Mouse (Mus musculus): ENCODE measurements around the gene Tbc1d20. TPM values are rescaled to one million over a fixed set of nuclear protein-coding genes. Genes with fewer than 3 reads are reported as not detected.
A peak's percentile ranks its signal among the peaks of the same experiment; 100 is the strongest.
"Not testable (repeated sequence)": the region's sequence is repeated elsewhere in the genome, so short reads cannot be mapped to it uniquely, and the experiment has no call there.

Gene Tbc1d20
- total and polyA plus RNA-seq, 2 experiments from 2014 or later: 27.2 to 51.8 TPM

GRCm38 (mm10) chr2:152357254-152357653 is 63.6 kb downstream of the Tbc1d20 start:
- H3K9ac ChIP-seq: no peak overlapping the region
- DNase-seq (no peak), ATAC-seq (no peak)
- H3K4me1 ChIP-seq (ENCODE audit: insufficient read depth): no peaks in the 10 kb centered on the region
- no peak overlapping the region for H3K27ac ChIP-seq (ENCODE audit: low read depth, low read length)
- 93% methylated on average over 3 of the region's 3 CpGs for WGBS
- TF ChIP-seq CTCF (IDR thresholded peaks at IDR 0.05; ENCODE audit: low read depth): no peak
- no peaks in the 10 kb centered on the region for H3K9me3 ChIP-seq (ENCODE audit: low read length)
- no peaks in the 10 kb centered on the region for H3K27me3 ChIP-seq (ENCODE audit: insufficient read depth, low read length)
- no peaks in the 10 kb centered on the region for H3K36me3 ChIP-seq (ENCODE audit: insufficient read depth)
- H3K4me3 ChIP-seq (ENCODE audit: low read depth, low read length): no peak overlapping the region
- H3K4me2 ChIP-seq (ENCODE audit: low read depth): no peak overlapping the region

GRCm38 (mm10) chr2:152358977-152359376 is 65.3 kb downstream of the Tbc1d20 start:
- not testable (repeated sequence) for H3K9ac ChIP-seq; H3K27me3 ChIP-seq (ENCODE audit: insufficient read depth, low read length); H3K9me3 ChIP-seq (ENCODE audit: low read length); H3K4me1 ChIP-seq (ENCODE audit: insufficient read depth); DNase-seq; H3K27ac ChIP-seq (ENCODE audit: low read depth, low read length); ATAC-seq; H3K4me2 ChIP-seq (ENCODE audit: low read depth); H3K36me3 ChIP-seq (ENCODE audit: insufficient read depth); H3K4me3 ChIP-seq (ENCODE audit: low read depth, low read length)
- peak; percentile 16; the same call in 1 of the 2 replicates for TF ChIP-seq CTCF (IDR thresholded peaks at IDR 0.05; ENCODE audit: low read depth)
- 79% methylated on average over 5 of the region's 5 CpGs for WGBS

- TF ChIP-seq CTCF (IDR thresholded peaks at IDR 0.05; ENCODE audit: low read depth): no peak
- WGBS: 91% methylated on average over 5 of the region's 5 CpGs
Observed at GRCm38 (mm10) chr2:152359616-152360015, 66.0 kb downstream of the Tbc1d20 start.

GRCm38 (mm10) chr2:152360271-152360775 is 66.7 kb downstream of the Tbc1d20 start:
- Histone ChIP-seq H3K9ac (no peak overlapping the region), H3K27ac (ENCODE audit: low read depth, low read length) (no peak overlapping the region), H3K4me3 (ENCODE audit: low read depth, low read length) (no peak overlapping the region), H3K36me3 (ENCODE audit: insufficient read depth) (no peaks in the 10 kb centered on the region), H3K9me3 (ENCODE audit: low read length) (no peaks in the 10 kb centered on the region), H3K4me2 (ENCODE audit: low read depth) (no peak overlapping the region), H3K27me3 (ENCODE audit: insufficient read depth, low read length) (no peaks in the 10 kb centered on the region), H3K4me1 (ENCODE audit: insufficient read depth) (0 out of 2 replicates have a peak, but pooled peaks cover 3% of the 10 kb centered on the region)
- no peak for TF ChIP-seq CTCF (IDR thresholded peaks at IDR 0.05; ENCODE audit: low read depth)
- WGBS: 63% methylated on average over 7 of the region's 7 CpGs
- no peak for DNase-seq
- no peak for ATAC-seq

More at GRCm38 (mm10) chr2:152359616-152360015, 66.0 kb downstream of the Tbc1d20 start:
- Histone ChIP-seq H3K9me3 (ENCODE audit: low read length) (no peaks in the 10 kb centered on the region), H3K27ac (ENCODE audit: low read depth, low read length) (no peak overlapping the region), H3K4me2 (ENCODE audit: low read depth) (no peak overlapping the region), H3K4me3 (ENCODE audit: low read depth, low read length) (no peak overlapping the region), H3K4me1 (ENCODE audit: insufficient read depth) (0 out of 2 replicates have a peak, but pooled peaks cover 3% of the 10 kb centered on the region), H3K27me3 (ENCODE audit: insufficient read depth, low read length) (no peaks in the 10 kb centered on the region), H3K9ac (no peak overlapping the region), H3K36me3 (ENCODE audit: insufficient read depth) (no peaks in the 10 kb centered on the region)
- ATAC-seq (no peak), DNase-seq (no peak)

- Histone ChIP-seq H3K9ac (no peak overlapping the region), H3K27me3 (ENCODE audit: insufficient read depth, low read length) (no peaks in the 10 kb centered on the region), H3K36me3 (ENCODE audit: insufficient read depth) (no peaks in the 10 kb centered on the region), H3K4me1 (ENCODE audit: insufficient read depth) (0 out of 2 replicates have a peak, but pooled peaks cover 3% of the 10 kb centered on the region), H3K4me3 (ENCODE audit: low read depth, low read length) (no peak overlapping the region), H3K27ac (ENCODE audit: low read depth, low read length) (no peak overlapping the region), H3K9me3 (ENCODE audit: low read length) (no peaks in the 10 kb centered on the region), H3K4me2 (ENCODE audit: low read depth) (no peak overlapping the region)
- 88% methylated on average over 8 of the region's 8 CpGs for WGBS
- no peak for TF ChIP-seq CTCF (IDR thresholded peaks at IDR 0.05; ENCODE audit: low read depth)
- ATAC-seq: no peak
- DNase-seq: no peak
Observed at GRCm38 (mm10) chr2:152361193-152361592, 67.6 kb downstream of the Tbc1d20 start.

Other genes starting within 250 kb of the Tbc1d20 start
- 7.4 and 8.5 TPM in 2 replicates for gene Scrt2, start 212.3 kb upstream of the Tbc1d20 start, total RNA-seq (2014; rRNA removed)
- gene Scrt2, start 212.3 kb upstream of the Tbc1d20 start, polyA plus RNA-seq (2015; fragmentation: Nextera tagmentation; extraction: Ambion mirVana): 3.7 and 4.3 TPM in 2 replicates
- gene Srxn1, start 188.3 kb upstream of the Tbc1d20 start, total RNA-seq (2014; rRNA removed): 18.4 and 27.3 TPM in 2 replicates
- gene Srxn1, start 188.3 kb upstream of the Tbc1d20 start, polyA plus RNA-seq (2015; fragmentation: Nextera tagmentation; extraction: Ambion mirVana): 11.9 and 16.4 TPM in 2 replicates
- gene Tcf15, start 150.3 kb upstream of the Tbc1d20 start, total RNA-seq (2014; rRNA removed): 1.6 TPM in 1 of 2 replicates, not detected in the other
- gene Tcf15, start 150.3 kb upstream of the Tbc1d20 start, polyA plus RNA-seq (2015; fragmentation: Nextera tagmentation; extraction: Ambion mirVana): 0.69 and 1.1 TPM in 2 replicates
- 193 and 219 TPM in 2 replicates for gene Csnk2a1, start 67.0 kb upstream of the Tbc1d20 start, total RNA-seq (2014; rRNA removed)
- 98.1 and 112 TPM in 2 replicates for gene Csnk2a1, start 67.0 kb upstream of the Tbc1d20 start, polyA plus RNA-seq (2015; fragmentation: Nextera tagmentation; extraction: Ambion mirVana)
- 105 and 108 TPM in 2 replicates for gene Rbck1, start 38.8 kb downstream of the Tbc1d20 start, total RNA-seq (2014; rRNA removed)
- 88.9 and 90.7 TPM in 2 replicates for gene Rbck1, start 38.8 kb downstream of the Tbc1d20 start, polyA plus RNA-seq (2015; fragmentation: Nextera tagmentation; extraction: Ambion mirVana)
- gene Trib3, start 50.2 kb downstream of the Tbc1d20 start, total RNA-seq (2014; rRNA removed): 2.0 and 2.2 TPM in 2 replicates
- gene Trib3, start 50.2 kb downstream of the Tbc1d20 start, polyA plus RNA-seq (2015; fragmentation: Nextera tagmentation; extraction: Ambion mirVana): 1.3 and 1.4 TPM in 2 replicates
- 30.9 and 43.7 TPM in 2 replicates for gene Nrsn2, start 82.8 kb downstream of the Tbc1d20 start, total RNA-seq (2014; rRNA removed)
- gene Nrsn2, start 82.8 kb downstream of the Tbc1d20 start, polyA plus RNA-seq (2015; fragmentation: Nextera tagmentation; extraction: Ambion mirVana): 32.0 and 52.1 TPM in 2 replicates
- gene Sox12, start 104.2 kb downstream of the Tbc1d20 start, total RNA-seq (2014; rRNA removed): 47.1 and 47.8 TPM in 2 replicates
- 10.0 and 11.9 TPM in 2 replicates for gene Sox12, start 104.2 kb downstream of the Tbc1d20 start, polyA plus RNA-seq (2015; fragmentation: Nextera tagmentation; extraction: Ambion mirVana)
- gene Zcchc3, start 121.2 kb downstream of the Tbc1d20 start, total RNA-seq (2014; rRNA removed): 10.5 and 16.4 TPM in 2 replicates
- 13.5 and 15.4 TPM in 2 replicates for gene Zcchc3, start 121.2 kb downstream of the Tbc1d20 start, polyA plus RNA-seq (2015; fragmentation: Nextera tagmentation; extraction: Ambion mirVana)
- gene 6820408C15Rik, start 121.8 kb downstream of the Tbc1d20 start, total RNA-seq (2014; rRNA removed): 2.3 and 5.0 TPM in 2 replicates
- gene 6820408C15Rik, start 121.8 kb downstream of the Tbc1d20 start, polyA plus RNA-seq (2015; fragmentation: Nextera tagmentation; extraction: Ambion mirVana): 5.6 and 6.4 TPM in 2 replicates
- not detected in 2 replicates for gene Defb23, start 170.8 kb downstream of the Tbc1d20 start, total RNA-seq (2014; rRNA removed)
- not detected in 2 replicates for gene Defb23, start 170.8 kb downstream of the Tbc1d20 start, polyA plus RNA-seq (2015; fragmentation: Nextera tagmentation; extraction: Ambion mirVana)
- not detected in 2 replicates for gene Defb20, start 183.2 kb downstream of the Tbc1d20 start, total RNA-seq (2014; rRNA removed)
- gene Defb20, start 183.2 kb downstream of the Tbc1d20 start, polyA plus RNA-seq (2015; fragmentation: Nextera tagmentation; extraction: Ambion mirVana): not detected in 2 replicates
- gene Defb22, start 196.3 kb downstream of the Tbc1d20 start, total RNA-seq (2014; rRNA removed): not detected in 2 replicates
- gene Defb22, start 196.3 kb downstream of the Tbc1d20 start, polyA plus RNA-seq (2015; fragmentation: Nextera tagmentation; extraction: Ambion mirVana): not detected in 2 replicates
- gene Defb26, start 217.9 kb downstream of the Tbc1d20 start, total RNA-seq (2014; rRNA removed): not detected in 2 replicates
- not detected in 2 replicates for gene Defb26, start 217.9 kb downstream of the Tbc1d20 start, polyA plus RNA-seq (2015; fragmentation: Nextera tagmentation; extraction: Ambion mirVana)
- gene Defb28, start 224.4 kb downstream of the Tbc1d20 start, total RNA-seq (2014; rRNA removed): not detected in 2 replicates
- not detected in 2 replicates for gene Defb28, start 224.4 kb downstream of the Tbc1d20 start, polyA plus RNA-seq (2015; fragmentation: Nextera tagmentation; extraction: Ambion mirVana)
- gene Defb29, start 246.3 kb downstream of the Tbc1d20 start, total RNA-seq (2014; rRNA removed): not detected in 2 replicates
- not detected in 2 replicates for gene Defb29, start 246.3 kb downstream of the Tbc1d20 start, polyA plus RNA-seq (2015; fragmentation: Nextera tagmentation; extraction: Ambion mirVana)